Mouse (Mus musculus): Measurements from ENCODE around the gene Zfp386.

DNA sequence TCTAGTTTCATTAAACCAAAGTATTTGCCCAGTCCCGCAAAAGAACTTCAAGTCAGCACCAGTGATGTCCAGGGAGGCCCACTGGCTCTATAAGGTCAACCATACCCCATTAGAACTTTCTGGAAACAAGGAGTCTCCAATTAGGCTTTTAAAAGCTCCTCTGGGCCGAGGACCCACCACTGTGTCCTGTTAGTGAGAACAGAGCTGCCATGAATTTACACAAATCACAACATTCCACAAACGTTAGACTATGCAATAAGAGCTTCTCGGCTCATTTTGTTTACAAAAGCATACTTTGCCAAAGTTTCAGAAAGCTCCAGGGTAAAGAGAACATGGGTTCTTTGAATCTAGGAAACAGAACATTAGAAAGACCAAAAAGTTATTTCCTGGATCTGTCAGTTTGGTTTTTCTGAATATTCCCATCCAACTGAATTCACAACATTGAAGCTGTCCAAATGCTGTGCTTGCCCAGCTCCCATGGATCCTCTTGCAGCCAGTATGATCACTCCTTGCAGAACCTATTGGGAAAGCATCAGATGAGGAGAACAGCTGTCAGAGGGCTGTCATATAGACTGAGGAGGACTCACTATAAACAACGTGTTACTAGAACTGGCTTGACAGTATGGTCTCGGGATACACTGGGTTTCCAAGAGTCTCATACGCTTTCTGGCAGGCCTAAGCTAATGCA is 63.6 kb downstream of the Zfp386 start:
- TF ChIP-seq CTCF (IDR thresholded peaks at IDR 0.05; ENCODE audit: extremely low read depth, insufficient read depth, low read length), result no peak
- no peak for TF ChIP-seq POLR2A (IDR thresholded peaks at IDR 0.05; ENCODE audit: extremely low read depth, insufficient read depth, low read length)

Data from cortical plate, adult 2 months (tissue).